Mouse (Mus musculus) layer of hippocampus, postnatal 10 days (tissue): Measurements from ENCODE around the gene Vkorc1l1. TPM values are rescaled to one million over a fixed set of nuclear protein-coding genes. Genes with fewer than 3 reads are reported as not detected.

Experiments used
- total RNA-seq, 2 experiments: library from RNA; stranded (reverse); gene quantifications; 2 replicates each; pipeline ENCODE4 v1.2.3; 2021

Vkorc1l1 gene
- total RNA-seq, 2 experiments from 2014 or later, result 46.7 to 49.4 TPM

Other genes with a start within 250 kb of the Vkorc1l1 start
- not detected for gene Sept14, start 233.5 kb upstream of the Vkorc1l1 start, total RNA-seq
- 10 to 100 TPM; 72.6 to 81.5 TPM for gene Mrps17, start 226.5 kb upstream of the Vkorc1l1 start, total RNA-seq
- 10 to 100 TPM; 78.1 to 79.6 TPM for gene Nipsnap2, start 216.9 kb upstream of the Vkorc1l1 start, total RNA-seq
- 10 to 100 TPM; 23.7 to 28.5 TPM for gene Psph, start 154.5 kb upstream of the Vkorc1l1 start, total RNA-seq
- 10 to 100 TPM; 19.9 to 25.8 TPM for gene Sumf2, start 95.0 kb upstream of the Vkorc1l1 start, total RNA-seq
- gene Chchd2, start 54.5 kb upstream of the Vkorc1l1 start, total RNA-seq, result 100 to 1,000 TPM; 411 to 434 TPM
- gene Zbed5, start 46.2 kb upstream of the Vkorc1l1 start, total RNA-seq, result 1 to 10 TPM; 4.7 to 5.6 TPM
- gene Phkg1, start 43.4 kb upstream of the Vkorc1l1 start, total RNA-seq, result 10 to 100 TPM; 12.6 to 15.9 TPM
- gene Nupr1l, start 33.4 kb upstream of the Vkorc1l1 start, total RNA-seq, result 1 to 10 TPM; 2.2 to 2.7 TPM
- gene Gusb, start 61.1 kb downstream of the Vkorc1l1 start, total RNA-seq, result 10 to 100 TPM; 15.6 to 15.9 TPM
- 10 to 100 TPM; 22.0 to 23.5 TPM for gene Asl, start 87.3 kb downstream of the Vkorc1l1 start, total RNA-seq
- 10 to 100 TPM; 34.4 to 34.7 TPM for gene Crcp, start 87.3 kb downstream of the Vkorc1l1 start, total RNA-seq
- gene Tpst1, start 131.4 kb downstream of the Vkorc1l1 start, total RNA-seq, result 10 to 100 TPM; 41.1 to 41.8 TPM
- 10 to 100 TPM; 13.1 to 14.0 TPM for gene Kctd7, start 202.9 kb downstream of the Vkorc1l1 start, total RNA-seq
- 10 to 100 TPM; 31.8 to 38.1 TPM for gene Rabgef1, start 229.8 kb downstream of the Vkorc1l1 start, total RNA-seq